Mouse (Mus musculus): Measurements from ENCODE around the gene Apaf1.

- TF ChIP-seq CTCF (IDR thresholded peaks at IDR 0.05; ENCODE audit: low read depth, low read length): no peak
- TF ChIP-seq POLR2A (IDR thresholded peaks at IDR 0.05; ENCODE audit: extremely low read depth, insufficient read depth, low read length): no peak
Measured at GRCm38 (mm10) chr10:91062355-91062754, 20.2 kb downstream of the Apaf1 start.
